Mouse (Mus musculus): ENCODE measurements around the gene Itga2b. TPM values are rescaled to one million over a fixed set of nuclear protein-coding genes. Genes with fewer than 3 reads are reported as not detected.

Gene Itga2b
- polyA plus RNA-seq, 1 experiment, result 16.0 TPM

GRCm38 (mm10) chr11:102441434-102441833 lies 28.5 kb downstream of the Itga2b start:
- H3K27me3 ChIP-seq (replicated peaks; ENCODE audit: control insufficient read depth, insufficient read depth, low read length), result no peaks in the 10 kb centered on the region
- no peak overlapping the region for H3K4me3 ChIP-seq (ENCODE audit: insufficient read depth, low read depth, low read length)
- no peak for DNase-seq
- no peaks in the 10 kb centered on the region for H3K4me1 ChIP-seq (ENCODE audit: control insufficient read depth, insufficient read depth, low read length)
- no peak overlapping the region for H3K27ac ChIP-seq (ENCODE audit: insufficient read depth, low read depth, low read length)
- 81% methylated on average over 3 of the region's 3 CpGs for WGBS
- TF ChIP-seq POLR2A (IDR thresholded peaks at IDR 0.05; ENCODE audit: low read depth, low read length) (no peak), CTCF (conservative IDR thresholded peaks at IDR 0.05; ENCODE audit: insufficient read depth, insufficient read length, low read depth, low read length) (no peak)
- H3K36me3 ChIP-seq (ENCODE audit: control insufficient read depth, insufficient read depth, low read length), result no peaks in the 10 kb centered on the region

GRCm38 (mm10) chr11:102440255-102440654 lies 29.7 kb downstream of the Itga2b start:
- H3K36me3 ChIP-seq (ENCODE audit: control insufficient read depth, insufficient read depth, low read length), result no peaks in the 10 kb centered on the region; the same call in 1 of the 2 replicates
- no peaks in the 10 kb centered on the region for H3K4me1 ChIP-seq (ENCODE audit: control insufficient read depth, insufficient read depth, low read length)
- no peaks in the 10 kb centered on the region for H3K27me3 ChIP-seq (replicated peaks; ENCODE audit: control insufficient read depth, insufficient read depth, low read length)
- WGBS, result 78% methylated on average over 8 of the region's 8 CpGs
- H3K27ac ChIP-seq (ENCODE audit: insufficient read depth, low read depth, low read length), result no peak overlapping the region
- no peak overlapping the region for H3K4me3 ChIP-seq (ENCODE audit: insufficient read depth, low read depth, low read length)
- TF ChIP-seq POLR2A (IDR thresholded peaks at IDR 0.05; ENCODE audit: low read depth, low read length), result no peak
- no peak for DNase-seq

GRCm38 (mm10) chr11:102439093-102440082 lies 30.5 kb downstream of the Itga2b start:
- H3K4me1 ChIP-seq (ENCODE audit: control insufficient read depth, insufficient read depth, low read length), result no peaks in the 10 kb centered on the region
- H3K27me3 ChIP-seq (replicated peaks; ENCODE audit: control insufficient read depth, insufficient read depth, low read length), result no peaks in the 10 kb centered on the region
- DNase-seq, result no peak
- 85% methylated on average over 14 of the region's 14 CpGs for WGBS
- H3K27ac ChIP-seq (ENCODE audit: insufficient read depth, low read depth, low read length), result no peak overlapping the region
- no peak overlapping the region for H3K4me3 ChIP-seq (ENCODE audit: insufficient read depth, low read depth, low read length)
- no peaks in the 10 kb centered on the region; the same call in 1 of the 2 replicates for H3K36me3 ChIP-seq (ENCODE audit: control insufficient read depth, insufficient read depth, low read length)
- no peak for TF ChIP-seq POLR2A (IDR thresholded peaks at IDR 0.05; ENCODE audit: low read depth, low read length)
- no peak for TF ChIP-seq CTCF (conservative IDR thresholded peaks at IDR 0.05; ENCODE audit: insufficient read depth, insufficient read length, low read depth, low read length)

GRCm38 (mm10) chr11:102438212-102439092 lies 31.5 kb downstream of the Itga2b start:
- peak overlapping the region; percentile 39 for H3K4me3 ChIP-seq (ENCODE audit: insufficient read depth, low read depth, low read length)
- TF ChIP-seq CTCF (conservative IDR thresholded peaks at IDR 0.05; ENCODE audit: insufficient read depth, insufficient read length, low read depth, low read length) (peak; percentile 67), POLR2A (IDR thresholded peaks at IDR 0.05; ENCODE audit: low read depth, low read length) (no peak)
- no peaks in the 10 kb centered on the region for H3K27me3 ChIP-seq (replicated peaks; ENCODE audit: control insufficient read depth, insufficient read depth, low read length)
- H3K36me3 ChIP-seq (ENCODE audit: control insufficient read depth, insufficient read depth, low read length), result no peaks in the 10 kb centered on the region; the same call in 1 of the 2 replicates
- H3K4me1 ChIP-seq (ENCODE audit: control insufficient read depth, insufficient read depth, low read length), result no peaks in the 10 kb centered on the region
- peak; percentile 71 for DNase-seq
- WGBS, result 32% methylated on average over 77 of the region's 77 CpGs
- H3K27ac ChIP-seq (ENCODE audit: insufficient read depth, low read depth, low read length), result no peak overlapping the region

- Histone ChIP-seq H3K27ac (ENCODE audit: insufficient read depth, low read depth, low read length) (no peak overlapping the region), H3K4me3 (ENCODE audit: insufficient read depth, low read depth, low read length) (peak overlapping the region; percentile 39), H3K36me3 (ENCODE audit: control insufficient read depth, insufficient read depth, low read length) (no peaks in the 10 kb centered on the region; the same call in 1 of the 2 replicates), H3K4me1 (ENCODE audit: control insufficient read depth, insufficient read depth, low read length) (peaks cover 4% of the 10 kb centered on the region; the same call in 1 of the 2 replicates), H3K27me3 (replicated peaks; ENCODE audit: control insufficient read depth, insufficient read depth, low read length) (no peaks in the 10 kb centered on the region)
- TF ChIP-seq CTCF (conservative IDR thresholded peaks at IDR 0.05; ENCODE audit: insufficient read depth, insufficient read length, low read depth, low read length) (peak; percentile 40), POLR2A (IDR thresholded peaks at IDR 0.05; ENCODE audit: low read depth, low read length) (no peak)
- peak; percentile 71 for DNase-seq
- WGBS, result 38% methylated on average over 87 of the region's 87 CpGs
Measured at GRCm38 (mm10) chr11:102437120-102438061, 32.5 kb downstream of the Itga2b start.

- WGBS, result 81% methylated on average over 10 of the region's 10 CpGs
- no peak for DNase-seq
- H3K36me3 ChIP-seq (ENCODE audit: control insufficient read depth, insufficient read depth, low read length), result no peaks in the 10 kb centered on the region; the same call in 1 of the 2 replicates
Measured at GRCm38 (mm10) chr11:102436471-102436790, 33.5 kb downstream of the Itga2b start.

More at GRCm38 (mm10) chr11:102436471-102436790, 33.5 kb downstream of the Itga2b start:
- no peak overlapping the region for H3K4me3 ChIP-seq (ENCODE audit: insufficient read depth, low read depth, low read length)
- no peak for TF ChIP-seq POLR2A (IDR thresholded peaks at IDR 0.05; ENCODE audit: low read depth, low read length)
- TF ChIP-seq CTCF (conservative IDR thresholded peaks at IDR 0.05; ENCODE audit: insufficient read depth, insufficient read length, low read depth, low read length), result no peak
- H3K27me3 ChIP-seq (replicated peaks; ENCODE audit: control insufficient read depth, insufficient read depth, low read length), result no peaks in the 10 kb centered on the region
- H3K4me1 ChIP-seq (ENCODE audit: control insufficient read depth, insufficient read depth, low read length), result peaks cover 6% of the 10 kb centered on the region; the same call in 1 of the 2 replicates
- H3K27ac ChIP-seq (ENCODE audit: insufficient read depth, low read depth, low read length), result no peak overlapping the region
